Mouse (Mus musculus) right cerebral cortex, postnatal 10 days (tissue): ENCODE measurements around the gene Usp31.

ENCODE experiments used
- DNase-seq, 2 experiments: peaks; one replicate each; pipeline ENCODE4 v3.0.0; 2021; ENCODE audit warnings: low spot score in 2 of 2

Gene Usp31

GRCm38 (mm10) chr7:121660705-121661104 is 46.3 kb downstream of the Usp31 start:
- no peak for DNase-seq

GRCm38 (mm10) chr7:121658866-121659265 is 48.2 kb downstream of the Usp31 start:
- DNase-seq = no peak

- DNase-seq = no peak
Observed at GRCm38 (mm10) chr7:121654675-121655074, 52.4 kb downstream of the Usp31 start.

GRCm38 (mm10) chr7:121652629-121653028 is 54.4 kb downstream of the Usp31 start:
- DNase-seq = no peak

- no peak for DNase-seq
Observed at GRCm38 (mm10) chr7:121650724-121651123, 56.3 kb downstream of the Usp31 start.

GRCm38 (mm10) chr7:121640998-121641762 is 65.9 kb downstream of the Usp31 start:
- peak; percentile 65 to 71 for DNase-seq

GRCm38 (mm10) chr7:121636732-121637131 is 70.3 kb downstream of the Usp31 start:
- DNase-seq = no peak

- DNase-seq = no peak
Observed at GRCm38 (mm10) chr7:121634236-121634635, 72.8 kb downstream of the Usp31 start.

GRCm38 (mm10) chr7:121622835-121623420 is 84.1 kb downstream of the Usp31 start:
- no peak for DNase-seq

GRCm38 (mm10) chr7:121622433-121622832 is 84.6 kb downstream of the Usp31 start:
- no peak for DNase-seq

GRCm38 (mm10) chr7:121601697-121602096 is 105.4 kb downstream of the Usp31 start:
- DNase-seq = no peak

GRCm38 (mm10) chr7:121596401-121596800 is 110.7 kb downstream of the Usp31 start:
- no peak for DNase-seq

- DNase-seq = no peak
Observed at GRCm38 (mm10) chr7:121595496-121595895, 111.6 kb downstream of the Usp31 start.

GRCm38 (mm10) chr7:121595085-121595484 is 112.0 kb downstream of the Usp31 start:
- DNase-seq = no peak

- DNase-seq = no peak
Observed at GRCm38 (mm10) chr7:121594623-121595022, 112.4 kb downstream of the Usp31 start.
